Mouse (Mus musculus) spleen, adult 2 months (tissue): ENCODE measurements around the gene Tmem95.

Source experiments
- CTCF ChIP-seq: fragments of 200-500 bp; IDR thresholded peaks from 2 replicates; pipeline ENCODE4 v1.5.1; 2011; ENCODE audit warnings: mild to moderate bottlenecking, inconsistent platforms; ENCODE audit not compliant: insufficient read depth, insufficient read length, insufficient replicate concordance; ENCODE audit errors: extremely low read depth
- POLR2A ChIP-seq: fragments of 200-500 bp; IDR thresholded peaks from 2 replicates; pipeline ENCODE4 v1.6.1; 2011; ENCODE audit warnings: low read depth, low read length, inconsistent platforms

DNA sequence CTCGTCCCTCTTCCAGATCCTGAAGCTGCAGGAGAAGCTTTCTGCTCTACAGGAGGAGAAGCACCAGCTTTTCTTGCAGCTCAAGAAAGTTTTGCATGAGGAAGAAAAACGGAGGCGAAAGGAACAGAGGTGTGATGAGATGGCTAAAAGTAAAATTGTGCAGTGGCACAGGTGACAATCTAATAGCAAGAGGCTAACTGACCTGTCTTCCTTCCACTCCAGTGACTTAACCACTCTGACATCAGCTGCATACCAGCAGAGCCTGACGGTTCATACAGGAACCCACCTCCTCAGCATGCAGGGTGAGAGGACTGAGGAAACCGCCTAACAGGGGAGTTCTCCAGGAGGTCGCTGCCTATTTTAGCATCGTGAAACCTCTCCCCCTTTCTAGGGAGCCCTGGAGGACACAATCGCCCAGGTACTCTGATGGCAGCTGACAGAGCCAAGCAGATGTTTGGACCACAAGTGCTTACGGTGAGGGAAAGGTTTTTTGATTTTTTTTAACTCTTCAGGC is 37.2 kb upstream of the Tmem95 start:
- TF ChIP-seq POLR2A, result no peak
- no peak for TF ChIP-seq CTCF
